Mouse (Mus musculus): Measurements from ENCODE around the gene Tal1.

The Tal1 gene

DNA sequence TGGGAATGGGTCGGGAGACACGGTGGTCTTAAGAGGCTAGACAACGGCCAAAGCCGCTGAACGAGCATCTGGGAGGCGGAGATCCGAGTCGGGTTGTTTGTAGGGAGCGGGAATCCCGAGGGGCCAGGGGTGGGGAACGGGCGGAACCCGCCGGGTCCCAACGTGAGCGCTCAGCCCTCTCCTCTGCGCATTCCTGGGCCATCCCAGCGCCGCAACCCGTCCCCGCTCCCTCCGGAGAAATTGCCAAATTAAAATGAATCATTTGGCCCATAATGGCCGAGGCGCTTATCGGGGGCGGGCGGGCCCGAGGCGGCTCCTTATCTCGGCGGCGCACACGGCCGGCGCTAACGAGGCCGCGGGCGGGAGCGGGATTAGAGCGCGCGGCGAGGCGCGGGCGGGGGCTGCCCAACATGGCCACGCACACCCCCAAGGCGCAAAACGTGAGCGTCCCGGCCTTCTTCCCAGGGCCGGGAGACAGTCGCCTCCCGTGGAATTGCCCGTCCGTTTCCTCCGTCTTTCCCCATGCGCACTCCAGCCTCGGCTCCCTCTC is at the start of gene Tal1:
Tal1 (plus strand) TSS at position 56 of the 550 bp plus-strand sequence.
- no peak for DNase-seq (ENCODE audit: extremely low spot score, low read depth, low spot score)

DNA sequence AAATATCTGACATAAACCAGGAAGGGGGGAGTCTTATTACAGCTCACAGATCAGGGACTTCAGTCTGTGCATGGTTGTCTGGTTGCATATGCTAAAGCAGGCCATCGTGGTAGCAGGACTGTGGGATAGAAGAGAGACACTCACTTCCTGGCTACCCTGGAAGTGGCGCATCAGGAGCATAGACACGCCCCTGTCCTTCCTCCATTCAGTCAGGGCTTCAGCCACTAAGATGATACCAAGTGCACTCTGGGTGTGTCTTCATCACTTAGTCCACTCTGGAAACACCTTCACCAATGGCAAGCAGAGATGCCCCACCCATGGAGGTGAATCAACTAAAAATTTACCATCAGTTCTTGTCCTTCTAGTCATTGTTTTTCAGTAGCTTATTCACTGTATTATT is 42.0 kb upstream of the Tal1 start:
- no peak for DNase-seq (ENCODE audit: extremely low spot score, low read depth, low spot score)

DNA sequence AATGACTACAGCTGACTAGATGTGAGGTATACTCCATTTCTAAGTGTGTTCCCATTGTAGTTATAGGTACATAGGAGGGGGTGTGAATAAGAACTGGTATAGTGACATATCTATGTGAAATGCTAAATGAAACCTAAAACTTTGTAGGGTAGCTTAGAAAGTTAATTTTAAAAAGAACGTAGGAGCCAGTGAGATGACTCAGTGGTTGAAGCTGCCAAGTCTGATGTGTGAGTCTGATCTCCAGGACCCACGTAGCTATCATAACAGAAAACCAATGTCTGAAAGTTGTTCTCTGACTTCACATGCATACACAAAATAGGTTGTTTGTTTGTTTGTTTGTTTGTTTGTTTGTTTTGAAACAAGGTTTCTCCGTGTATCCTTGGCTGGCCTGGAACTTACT is 36.2 kb upstream of the Tal1 start:
- no peak for DNase-seq (ENCODE audit: extremely low spot score, low read depth, low spot score)

DNA sequence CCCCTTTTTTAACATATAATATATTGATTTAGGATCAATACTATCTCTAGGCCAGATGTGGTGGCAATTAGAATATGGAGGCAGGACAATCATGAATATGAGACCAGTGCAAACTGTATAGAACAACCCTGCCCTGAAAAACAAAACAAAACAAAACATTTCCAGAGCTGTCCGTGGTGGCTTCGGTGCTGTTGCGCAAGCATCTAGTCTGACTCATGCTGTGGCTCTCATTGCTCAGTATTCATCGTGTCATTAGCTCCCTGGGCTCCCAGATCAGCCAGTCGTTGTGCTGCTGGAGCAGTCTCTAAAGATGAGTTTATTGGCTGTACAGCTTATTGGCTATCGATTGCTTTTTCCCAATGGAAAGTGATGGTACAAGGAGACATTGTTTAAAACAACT is 21.2 kb upstream of the Tal1 start:
- DNase-seq (ENCODE audit: extremely low spot score, low read depth, low spot score) = no peak

DNA sequence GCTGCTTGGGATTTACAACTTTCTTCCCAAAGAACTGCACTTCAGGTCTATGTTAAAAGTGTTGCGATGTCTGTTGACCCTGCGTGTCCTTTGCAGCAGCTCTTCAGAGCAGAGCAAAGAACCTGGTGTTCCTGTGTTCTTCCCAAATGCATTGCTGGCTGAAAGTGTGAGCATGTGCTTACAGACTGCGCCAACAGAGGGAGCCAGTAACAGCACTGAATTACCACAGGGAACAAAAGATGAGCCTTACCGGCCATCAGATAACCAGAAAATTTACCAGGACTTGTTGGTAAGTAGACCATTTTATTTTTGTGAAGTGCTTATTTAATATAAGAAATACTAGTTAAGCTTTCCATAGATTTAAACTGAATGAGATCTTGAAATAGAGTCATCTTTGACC is 18.0 kb upstream of the Tal1 start:
- no peak for DNase-seq (ENCODE audit: extremely low spot score, low read depth, low spot score)

DNA sequence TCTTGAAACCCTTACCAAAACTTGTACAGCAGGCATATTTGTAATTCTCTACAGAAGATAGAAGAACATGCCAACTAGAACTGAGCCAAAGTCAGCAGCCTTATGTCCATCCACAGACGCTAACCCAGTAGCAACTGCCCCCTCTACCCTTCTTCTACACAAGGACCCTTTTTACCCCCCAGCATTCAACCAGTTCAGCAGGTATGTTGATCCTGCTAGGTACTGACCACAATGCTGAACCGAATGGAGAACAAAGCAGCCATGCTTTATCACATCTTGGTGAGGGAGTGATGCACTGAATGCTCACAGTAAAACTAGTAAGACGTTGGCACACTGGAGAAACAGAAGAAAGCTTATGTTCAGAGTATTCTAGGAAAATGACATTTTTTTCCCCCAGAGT is 10.6 kb upstream of the Tal1 start:
- no peak for DNase-seq (ENCODE audit: extremely low spot score, low read depth, low spot score)

DNA sequence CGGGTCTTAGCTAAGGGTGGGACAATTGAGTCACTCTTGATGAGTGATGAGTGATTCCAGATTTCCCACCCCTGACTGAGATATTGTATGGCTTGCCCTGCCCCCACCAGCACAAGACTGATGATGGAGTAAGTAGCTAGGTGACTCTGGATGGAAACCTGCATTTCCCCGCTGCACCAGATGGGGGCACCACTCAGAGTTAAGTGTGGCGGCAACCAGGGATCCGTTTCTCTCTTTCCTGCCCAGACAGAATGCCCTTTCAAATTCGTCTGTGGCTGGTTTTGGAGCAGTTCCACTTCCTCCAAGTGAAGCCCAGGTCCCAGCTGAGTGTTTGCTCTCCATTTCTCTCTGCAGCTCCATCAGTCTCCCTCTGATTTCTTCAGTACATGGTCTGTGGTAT is 8.5 kb upstream of the Tal1 start:
- DNase-seq (ENCODE audit: extremely low spot score, low read depth, low spot score) = no peak

DNA sequence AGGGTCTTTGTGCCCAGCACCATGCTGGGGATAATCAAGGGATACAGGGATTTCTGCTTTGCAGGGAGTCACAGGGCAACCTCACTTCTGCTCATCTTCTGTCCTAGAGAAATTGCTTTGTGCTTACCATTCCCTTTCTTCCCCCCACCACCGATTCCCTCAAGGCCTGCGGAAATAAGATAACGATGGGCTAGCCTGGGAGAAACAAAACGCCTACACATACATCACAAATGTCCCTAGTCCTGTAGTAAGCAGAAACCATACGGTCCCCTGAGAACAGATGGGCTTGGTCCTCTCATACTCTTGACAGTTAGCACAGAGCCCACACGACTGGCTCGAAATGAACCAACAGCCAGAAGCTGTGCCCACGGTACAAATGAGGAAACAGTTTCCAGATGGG is 8.0 kb upstream of the Tal1 start:
- DNase-seq (ENCODE audit: extremely low spot score, low read depth, low spot score) = no peak

DNA sequence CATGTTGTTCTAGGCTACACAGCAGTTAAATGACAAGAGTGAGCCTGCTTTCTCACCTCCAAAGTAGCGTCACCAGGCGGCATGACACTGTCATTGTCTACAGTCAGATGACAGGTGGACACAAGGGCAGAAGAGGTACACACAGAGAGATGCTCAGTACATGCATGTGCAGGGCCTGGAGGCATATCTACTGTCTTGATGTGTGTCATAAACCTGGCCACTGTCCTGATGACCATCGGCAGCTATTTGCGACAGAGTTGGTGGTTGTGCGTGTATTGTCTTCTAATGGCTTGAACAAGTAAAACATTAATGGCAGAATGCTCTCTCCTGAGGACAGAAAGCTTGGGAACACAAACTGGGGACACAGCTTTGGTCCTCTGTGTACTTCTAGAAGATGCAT is 5.0 kb upstream of the Tal1 start:
- DNase-seq (ENCODE audit: extremely low spot score, low read depth, low spot score) = no peak

DNA sequence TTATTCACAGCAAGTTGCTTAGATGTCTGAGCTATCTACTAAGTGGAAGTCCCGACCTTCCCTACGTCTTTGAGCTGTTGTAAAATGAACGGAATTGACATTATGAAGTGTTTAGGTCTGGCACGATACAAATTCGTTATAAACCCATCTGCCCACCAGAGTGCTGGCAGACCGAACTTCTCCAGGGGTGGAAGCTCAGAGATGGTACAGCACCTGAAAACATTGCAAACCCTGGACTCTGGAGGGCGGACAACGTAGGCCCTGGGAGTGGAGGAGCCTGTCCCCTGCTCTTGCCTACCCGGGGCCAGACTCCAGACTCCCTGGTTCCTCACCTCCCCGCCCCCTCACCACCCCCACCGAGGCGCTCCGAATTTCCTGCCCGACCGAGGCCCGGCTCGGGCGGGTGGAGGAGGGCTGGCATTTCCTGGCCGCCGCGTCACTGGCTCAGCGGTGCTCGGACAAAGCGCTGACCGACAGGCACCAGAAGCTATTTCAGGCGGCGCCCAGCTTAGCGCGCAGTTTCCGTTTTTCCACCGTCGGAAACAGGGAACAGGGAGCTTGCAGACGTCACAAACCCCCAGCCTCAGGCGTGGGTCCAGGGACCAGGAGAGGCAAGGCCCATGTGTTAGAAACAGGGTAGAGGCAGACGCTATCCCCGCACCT is 3.8 kb upstream of the Tal1 start:
- DNase-seq (ENCODE audit: extremely low spot score, low read depth, low spot score) = no peak

DNA sequence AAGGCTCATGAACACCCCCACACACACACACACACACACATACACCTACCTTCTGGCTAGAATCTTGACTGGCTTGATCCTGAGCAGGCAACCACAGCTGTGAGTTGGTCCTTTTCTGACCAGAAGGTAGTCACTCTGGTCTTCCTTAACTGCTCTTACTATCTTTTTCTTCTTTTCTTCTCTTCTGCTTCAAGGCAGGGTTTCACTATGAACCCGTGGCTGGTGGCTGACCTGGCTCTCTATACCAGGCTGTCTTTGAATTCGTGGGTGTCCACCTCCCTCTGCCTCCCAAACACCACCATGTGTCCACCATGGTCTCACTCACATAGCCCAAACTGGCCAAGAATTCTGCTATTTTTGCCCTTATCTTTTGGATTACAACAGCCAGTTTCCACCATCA is 1.2 kb upstream of the Tal1 start:
- no peak for DNase-seq (ENCODE audit: extremely low spot score, low read depth, low spot score)

DNA sequence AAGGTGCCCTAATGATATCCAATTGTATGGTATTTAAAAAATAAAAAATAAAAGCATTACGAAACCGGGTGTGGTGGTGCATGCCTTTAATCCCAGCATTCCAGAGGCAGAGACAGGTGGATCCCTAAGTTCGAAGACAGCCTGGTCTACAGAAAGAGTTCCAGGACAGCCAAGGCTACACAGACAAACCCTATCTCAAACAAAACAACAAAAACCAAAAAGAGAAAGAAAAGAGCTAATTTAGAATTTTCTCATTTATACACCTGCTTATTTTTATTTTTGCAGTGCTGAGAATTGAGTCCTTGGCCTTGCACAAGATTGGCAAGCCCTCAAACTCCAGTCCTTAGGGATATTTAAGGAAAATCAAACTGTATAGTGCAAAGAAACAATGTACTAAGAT is 535 bp upstream of the Tal1 start:
- DNase-seq (ENCODE audit: extremely low spot score, low read depth, low spot score) = no peak

DNA sequence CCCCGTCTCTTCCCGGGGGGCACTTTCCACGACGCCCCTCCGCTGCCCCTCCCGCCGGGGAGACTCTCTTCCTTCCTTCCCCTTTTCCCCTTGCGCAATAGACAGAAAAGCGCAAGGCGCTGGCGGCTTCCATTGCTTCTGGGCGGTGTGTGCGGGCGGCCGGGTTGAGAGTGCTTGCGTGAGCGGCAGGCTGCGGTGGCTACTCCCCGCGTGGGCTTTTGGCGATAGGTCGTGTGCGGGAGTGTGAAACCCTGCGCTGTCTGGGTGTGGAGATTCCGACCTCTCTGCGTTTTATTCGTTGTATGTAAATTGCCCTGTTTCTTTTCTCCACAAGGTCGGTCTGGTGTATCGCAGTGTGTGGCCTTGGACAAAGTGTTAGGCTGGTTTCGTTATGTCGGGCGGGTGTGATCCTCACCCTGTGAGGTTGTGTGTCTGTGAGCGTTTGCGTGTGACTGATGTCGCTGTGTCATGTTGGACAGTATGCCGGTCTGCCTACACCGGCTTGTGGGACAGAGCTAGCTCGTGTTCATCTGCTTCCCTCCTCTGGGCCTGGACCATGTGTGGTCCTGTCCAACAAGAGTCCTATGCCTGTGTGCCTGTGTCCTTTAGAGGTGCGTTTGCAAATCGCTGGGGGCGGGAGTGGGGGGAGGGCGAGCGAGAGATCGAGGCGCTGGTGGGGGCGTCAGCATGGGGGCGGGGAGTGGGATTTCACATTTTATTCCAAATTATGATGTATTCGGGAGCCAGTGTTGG is 871 bp downstream of the Tal1 start:
- DNase-seq (ENCODE audit: extremely low spot score, low read depth, low spot score) = no peak

DNA sequence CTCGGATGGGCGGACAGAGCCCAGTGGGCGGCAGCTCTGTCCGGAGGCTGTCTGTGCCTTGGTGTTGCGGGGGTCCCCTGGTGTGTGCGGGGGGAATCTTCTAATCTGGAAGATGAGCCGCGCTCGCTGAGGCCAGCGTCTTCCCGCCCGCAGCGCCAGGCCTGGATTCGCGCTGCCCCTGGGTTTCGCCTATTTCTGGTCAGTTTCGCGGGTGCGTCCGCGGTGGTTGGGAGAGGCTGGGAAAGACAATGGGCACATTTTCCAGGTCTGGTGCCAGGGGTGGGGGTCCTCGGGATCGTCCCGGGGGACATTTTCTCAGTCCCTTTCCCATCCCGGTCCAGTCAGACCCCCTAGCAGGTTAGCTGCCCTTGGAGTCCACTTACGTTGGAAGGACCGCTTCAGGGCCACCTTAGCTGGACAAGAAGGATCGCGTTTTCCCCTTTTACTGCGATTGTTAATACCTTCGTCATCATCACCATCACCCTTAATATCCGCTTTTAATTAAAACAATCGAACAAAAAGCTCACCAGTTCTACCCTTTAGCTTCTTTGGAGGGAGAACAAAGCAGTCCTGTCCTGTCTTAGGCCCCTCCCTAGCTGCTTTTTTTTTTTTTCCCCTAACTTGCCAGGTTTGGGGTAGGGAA is 1.6 kb downstream of the Tal1 start:
- DNase-seq (ENCODE audit: extremely low spot score, low read depth, low spot score) = no peak

DNA sequence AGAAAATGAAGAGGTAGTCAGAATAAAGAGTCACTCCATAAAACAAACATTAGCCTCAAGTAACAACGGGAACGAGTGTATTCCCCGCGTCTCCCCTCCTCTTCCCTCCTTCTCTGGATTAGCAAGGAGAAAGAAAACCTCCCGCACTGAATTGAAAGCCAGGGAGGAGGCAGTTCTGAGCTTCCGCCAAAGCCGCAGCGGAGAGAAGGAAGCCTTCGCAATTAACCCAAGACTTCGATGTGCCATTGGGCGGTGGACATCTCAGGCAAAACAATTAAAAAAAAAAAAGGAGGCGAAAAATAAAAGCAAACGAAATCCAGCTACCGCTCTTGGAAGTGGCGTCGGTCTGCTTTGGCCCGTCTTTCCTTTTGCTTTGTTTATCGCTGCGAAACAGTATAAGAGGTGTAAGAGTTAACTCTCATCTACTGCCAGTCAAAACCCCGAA is 2.1 kb downstream of the Tal1 start:
- DNase-seq (ENCODE audit: extremely low spot score, low read depth, low spot score) = no peak

DNA sequence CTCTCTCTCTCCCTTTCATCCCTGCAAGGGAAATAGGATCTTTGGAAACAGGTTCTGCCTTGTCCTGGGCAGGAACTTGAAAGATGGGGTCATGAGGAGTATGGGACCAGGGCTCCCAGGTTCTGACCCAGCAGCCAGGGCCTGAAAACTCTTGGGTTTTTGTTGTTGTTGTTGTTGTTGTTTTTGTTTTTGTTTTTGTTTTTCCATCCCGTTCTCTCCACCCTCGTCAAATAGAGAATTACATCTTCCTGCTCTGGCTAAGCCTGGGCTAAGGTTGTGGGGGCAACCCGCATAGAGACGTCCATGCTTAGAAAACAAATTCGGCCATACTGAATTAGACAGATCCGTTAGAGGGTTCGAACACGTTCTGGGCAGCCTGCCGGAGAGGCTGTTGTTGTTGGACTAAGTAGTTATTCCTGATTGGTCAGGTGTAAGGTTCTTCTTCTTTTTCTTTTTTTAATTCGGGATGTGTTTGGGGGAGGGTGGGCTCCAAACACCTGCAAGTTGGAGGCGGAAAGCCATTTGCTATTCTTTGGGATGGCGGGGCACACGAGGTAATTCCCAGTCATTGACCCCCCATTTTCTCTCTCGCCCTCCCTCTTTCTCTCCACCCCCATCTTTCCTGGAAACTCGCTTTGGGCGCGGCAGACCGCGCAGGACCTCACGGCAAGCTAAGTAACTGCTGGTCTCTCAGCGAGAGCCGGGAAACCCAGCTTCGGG is 2.8 kb downstream of the Tal1 start:
- DNase-seq (ENCODE audit: extremely low spot score, low read depth, low spot score) = no peak

DNA sequence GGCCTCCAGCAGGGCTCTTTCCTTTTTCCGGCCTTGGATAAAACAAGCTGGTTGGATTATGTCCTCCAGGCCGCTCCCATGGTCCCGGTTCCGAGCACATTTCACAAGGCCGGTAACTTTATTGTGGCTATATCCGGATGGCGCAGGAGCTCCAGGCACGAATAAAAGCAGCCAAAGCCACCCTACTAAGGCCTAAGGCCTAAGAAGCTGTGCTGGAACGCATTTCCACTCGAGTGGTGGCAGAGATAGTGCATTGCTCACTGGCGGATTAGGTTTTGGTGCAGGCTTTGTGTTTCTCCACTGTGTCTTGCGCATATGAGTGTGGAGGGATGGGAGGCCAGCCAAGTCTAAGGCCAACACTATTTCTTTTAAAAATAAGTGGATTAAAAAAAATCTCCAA is 3.6 kb downstream of the Tal1 start:
- no peak for DNase-seq (ENCODE audit: extremely low spot score, low read depth, low spot score)

DNA sequence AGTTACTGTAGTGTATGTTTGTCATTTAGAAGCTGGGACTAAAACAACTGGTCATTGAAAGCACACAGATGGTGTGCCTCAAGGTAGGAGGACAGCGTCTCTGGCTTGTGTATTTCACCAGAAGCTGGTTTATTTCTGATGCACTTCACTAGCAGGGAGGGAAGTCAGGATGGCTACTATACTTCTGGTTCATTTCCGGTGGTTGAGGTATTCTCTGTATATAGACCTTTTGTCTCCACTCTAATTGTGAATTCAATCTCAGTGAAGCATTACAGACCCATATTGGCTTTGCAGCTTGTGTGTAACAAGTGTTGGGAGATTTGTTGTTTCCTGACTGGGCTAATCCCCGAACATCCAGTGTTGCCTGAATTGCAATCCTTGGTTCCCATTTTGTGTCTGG is 4.5 kb downstream of the Tal1 start:
- DNase-seq (ENCODE audit: extremely low spot score, low read depth, low spot score) = no peak

DNA sequence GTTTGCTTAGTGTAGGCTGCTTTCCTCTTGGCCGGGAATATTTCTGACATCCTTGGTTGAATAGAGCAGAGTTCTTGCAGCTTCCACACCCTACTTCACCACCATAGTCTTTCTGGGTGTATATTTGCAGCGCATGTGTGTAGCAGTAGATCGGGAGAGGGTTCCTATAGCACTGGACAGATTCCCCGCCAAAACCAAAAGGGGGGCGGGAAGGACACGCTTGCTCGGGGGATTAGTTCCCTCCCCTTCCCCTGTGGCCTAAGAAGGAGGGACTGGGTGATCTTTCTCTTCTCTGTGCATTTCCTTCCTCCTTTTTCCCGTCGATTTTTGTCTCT is 6.3 kb downstream of the Tal1 start:
- DNase-seq (ENCODE audit: extremely low spot score, low read depth, low spot score) = no peak

DNA sequence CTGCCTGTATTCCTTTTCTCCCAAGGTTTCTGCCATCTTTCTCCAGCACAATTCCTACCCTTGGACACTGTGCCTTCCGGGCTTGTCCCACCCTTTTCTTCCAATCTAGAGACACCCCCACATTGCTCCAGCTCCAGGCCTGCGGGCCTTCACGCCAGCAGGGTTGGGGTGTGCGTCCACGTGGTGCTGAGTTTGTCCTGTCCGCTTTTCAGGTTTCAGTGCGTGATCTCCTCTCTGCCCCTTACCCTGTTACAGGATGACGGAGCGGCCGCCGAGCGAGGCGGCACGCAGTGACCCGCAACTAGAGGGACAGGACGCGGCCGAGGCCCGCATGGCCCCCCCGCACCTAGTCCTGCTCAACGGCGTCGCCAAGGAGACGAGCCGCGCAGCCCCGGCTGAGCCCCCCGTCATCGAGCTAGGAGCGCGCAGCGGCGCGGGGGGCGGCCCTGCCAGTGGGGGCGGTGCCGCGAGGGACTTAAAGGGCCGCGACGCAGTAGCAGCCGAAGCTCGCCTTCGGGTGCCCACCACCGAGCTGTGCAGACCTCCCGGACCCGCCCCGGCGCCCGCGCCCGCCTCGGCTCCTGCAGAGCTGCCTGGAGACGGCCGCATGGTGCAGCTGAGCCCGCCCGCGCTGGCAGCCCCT is 6.8 kb downstream of the Tal1 start:
- DNase-seq (ENCODE audit: extremely low spot score, low read depth, low spot score) = no peak

Measured in hindlimb bud, embryonic 11.5 days (tissue).